Mouse (Mus musculus): ENCODE results near the gene Tars. TPM values are rescaled to one million over a fixed set of nuclear protein-coding genes. Genes with fewer than 3 reads are reported as not detected.

Gene Tars
- polyA plus RNA-seq, 1 experiment from 2014 or later: 57.0 TPM

DNA sequence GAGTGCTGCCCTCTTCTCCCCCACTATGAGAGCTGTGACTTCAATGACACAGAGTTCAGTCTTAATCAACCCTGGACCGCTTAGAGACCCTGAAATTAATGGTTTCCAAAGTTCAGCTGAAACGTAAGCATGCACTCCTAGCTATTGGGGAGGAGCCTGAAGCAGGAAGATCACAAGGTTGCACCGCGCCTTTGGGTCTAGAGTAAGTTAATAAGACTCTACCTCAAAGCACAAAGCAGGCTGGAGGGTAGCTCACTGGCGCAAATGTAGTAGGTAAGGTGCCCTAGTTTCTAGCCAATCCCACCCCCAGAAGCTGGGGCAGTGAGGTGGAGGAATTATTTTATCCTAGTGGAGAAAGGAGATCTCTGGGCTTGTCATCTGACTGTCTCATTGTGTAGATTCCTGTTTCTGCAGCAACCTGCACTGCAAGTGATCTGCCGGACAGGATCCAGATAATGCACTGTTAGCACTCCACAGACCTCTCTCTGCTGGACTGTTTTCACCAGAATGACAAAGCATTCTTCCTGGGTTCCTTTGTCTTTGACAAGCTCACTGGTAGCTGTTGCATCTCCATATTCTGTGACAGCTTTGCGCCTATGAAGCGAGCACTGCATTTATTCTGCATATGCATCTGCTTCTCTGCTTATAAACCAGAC, 19.9 kb downstream of the Tars start:
- Histone ChIP-seq H3K4me2 (ENCODE audit: low read depth, low read length) (no peak overlapping the region), H3K27ac (replicated peaks; ENCODE audit: low read depth, low read length) (no peak overlapping the region), H3K9ac (ENCODE audit: low read depth, low read length) (no peak overlapping the region), H3K36me3 (ENCODE audit: control insufficient read depth, insufficient read depth, low read length) (peaks cover 24% of the 10 kb centered on the region), H3K9me3 (ENCODE audit: control insufficient read depth, low read length) (no peaks in the 10 kb centered on the region), H3K4me1 (ENCODE audit: control insufficient read depth, insufficient read depth, low read length) (no peaks in the 10 kb centered on the region), H3K27me3 (replicated peaks; ENCODE audit: control insufficient read depth, insufficient read depth, low read length) (no peaks in the 10 kb centered on the region), H3K4me3 (ENCODE audit: low read depth, low read length) (no peak overlapping the region)
- DNase-seq (ENCODE audit: low spot score) (no peak), ATAC-seq (ENCODE audit: low read depth) (no peak)
- 82% methylated on average over 8 of the region's 8 CpGs for WGBS

DNA sequence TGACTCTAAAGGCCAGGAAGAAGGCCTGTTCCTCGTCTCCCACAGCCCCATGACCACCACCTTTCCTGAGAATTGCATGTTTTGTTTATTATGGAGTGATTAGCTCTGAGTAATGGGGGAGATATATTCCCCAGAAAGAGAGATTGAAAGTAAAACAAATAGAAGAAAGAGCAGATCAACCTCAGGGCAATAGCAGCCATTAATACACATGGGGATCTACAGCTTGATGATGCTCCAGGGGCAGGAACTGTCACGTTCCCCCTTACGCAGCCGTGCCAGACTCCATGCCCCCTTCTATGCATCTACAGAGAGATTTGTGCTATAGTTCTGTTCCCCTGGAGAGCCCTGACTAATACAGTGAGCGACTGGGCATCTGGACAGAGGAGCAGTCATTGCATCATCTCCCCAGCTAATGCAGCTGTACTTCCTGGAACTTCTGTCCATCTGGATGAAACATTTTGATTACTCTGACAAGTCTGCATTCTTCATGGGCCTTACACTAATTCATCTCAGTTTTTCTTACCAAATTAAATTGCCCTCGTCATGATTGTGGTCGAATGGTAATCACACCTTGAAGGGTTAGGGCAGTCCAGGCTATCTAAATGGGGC, 28.9 kb downstream of the Tars start:
- Histone ChIP-seq H3K4me2 (ENCODE audit: low read depth, low read length) (no peak overlapping the region), H3K4me3 (ENCODE audit: low read depth, low read length) (no peak overlapping the region), H3K9me3 (ENCODE audit: control insufficient read depth, low read length) (no peaks in the 10 kb centered on the region), H3K27ac (replicated peaks; ENCODE audit: low read depth, low read length) (no peak overlapping the region), H3K9ac (ENCODE audit: low read depth, low read length) (no peak overlapping the region), H3K4me1 (ENCODE audit: control insufficient read depth, insufficient read depth, low read length) (no peaks in the 10 kb centered on the region), H3K36me3 (ENCODE audit: control insufficient read depth, insufficient read depth, low read length) (no peaks in the 10 kb centered on the region), H3K27me3 (replicated peaks; ENCODE audit: control insufficient read depth, insufficient read depth, low read length) (no peaks in the 10 kb centered on the region)
- WGBS: 81% methylated on average over 7 of the region's 7 CpGs
- no peak for DNase-seq (ENCODE audit: low spot score)
- no peak for ATAC-seq (ENCODE audit: low read depth)

- Histone ChIP-seq H3K4me2 (ENCODE audit: low read depth, low read length) (no peak overlapping the region), H3K9me3 (ENCODE audit: control insufficient read depth, low read length) (no peaks in the 10 kb centered on the region), H3K9ac (ENCODE audit: low read depth, low read length) (no peak overlapping the region), H3K27me3 (replicated peaks; ENCODE audit: control insufficient read depth, insufficient read depth, low read length) (no peaks in the 10 kb centered on the region), H3K4me3 (ENCODE audit: low read depth, low read length) (no peak overlapping the region), H3K27ac (replicated peaks; ENCODE audit: low read depth, low read length) (no peak overlapping the region), H3K4me1 (ENCODE audit: control insufficient read depth, insufficient read depth, low read length) (no peaks in the 10 kb centered on the region), H3K36me3 (ENCODE audit: control insufficient read depth, insufficient read depth, low read length) (no peaks in the 10 kb centered on the region)
- 74% methylated on average over 3 of the region's 3 CpGs for WGBS
- ATAC-seq (ENCODE audit: low read depth) (no peak), DNase-seq (ENCODE audit: low spot score) (no peak)
Measured at GRCm38 (mm10) chr15:11369572-11369971, 29.9 kb downstream of the Tars start.

GRCm38 (mm10) chr15:11364795-11365194, 34.7 kb downstream of the Tars start:
- H3K4me3 ChIP-seq (ENCODE audit: low read depth, low read length): no peak overlapping the region
- WGBS: 93% methylated on average over 1 of the region's 1 CpGs
- no peak overlapping the region for H3K4me2 ChIP-seq (ENCODE audit: low read depth, low read length)
- no peak for ATAC-seq (ENCODE audit: low read depth)
- H3K27ac ChIP-seq (replicated peaks; ENCODE audit: low read depth, low read length): no peak overlapping the region
- DNase-seq (ENCODE audit: low spot score): peak; percentile 40
- H3K9me3 ChIP-seq (ENCODE audit: control insufficient read depth, low read length): no peaks in the 10 kb centered on the region
- H3K27me3 ChIP-seq (replicated peaks; ENCODE audit: control insufficient read depth, insufficient read depth, low read length): no peaks in the 10 kb centered on the region
- no peak overlapping the region for H3K9ac ChIP-seq (ENCODE audit: low read depth, low read length)
- H3K4me1 ChIP-seq (ENCODE audit: control insufficient read depth, insufficient read depth, low read length): no peaks in the 10 kb centered on the region
- no peaks in the 10 kb centered on the region for H3K36me3 ChIP-seq (ENCODE audit: control insufficient read depth, insufficient read depth, low read length)

GRCm38 (mm10) chr15:11364112-11364511, 35.4 kb downstream of the Tars start:
- Histone ChIP-seq H3K27me3 (replicated peaks; ENCODE audit: control insufficient read depth, insufficient read depth, low read length) (no peaks in the 10 kb centered on the region), H3K36me3 (ENCODE audit: control insufficient read depth, insufficient read depth, low read length) (no peaks in the 10 kb centered on the region), H3K4me1 (ENCODE audit: control insufficient read depth, insufficient read depth, low read length) (no peaks in the 10 kb centered on the region), H3K4me3 (ENCODE audit: low read depth, low read length) (no peak overlapping the region), H3K9ac (ENCODE audit: low read depth, low read length) (no peak overlapping the region), H3K9me3 (ENCODE audit: control insufficient read depth, low read length) (no peaks in the 10 kb centered on the region), H3K4me2 (ENCODE audit: low read depth, low read length) (no peak overlapping the region), H3K27ac (replicated peaks; ENCODE audit: low read depth, low read length) (no peak overlapping the region)
- DNase-seq (ENCODE audit: low spot score): no peak
- no peak for ATAC-seq (ENCODE audit: low read depth)
- WGBS: 39% methylated on average over 2 of the region's 2 CpGs

DNA sequence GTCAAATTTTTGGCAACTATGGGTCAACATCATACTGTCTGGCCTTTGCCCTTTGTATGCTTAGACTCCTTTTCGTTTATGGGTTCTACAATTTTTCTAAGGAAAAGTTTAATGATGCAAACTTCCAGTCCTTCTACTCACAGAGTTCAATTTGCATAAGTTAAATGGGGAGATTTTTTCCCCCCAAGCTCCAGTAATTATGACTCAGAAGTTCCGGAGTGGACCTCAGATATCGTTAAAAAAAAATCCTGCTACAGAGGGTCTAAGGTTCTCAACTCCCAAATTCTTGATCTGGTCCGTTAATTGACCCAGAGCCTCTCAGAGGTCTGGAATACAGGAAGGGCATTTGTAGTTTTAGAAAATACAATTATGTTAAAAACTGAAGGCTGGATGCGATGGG, 37.6 kb downstream of the Tars start:
- Histone ChIP-seq H3K27me3 (replicated peaks; ENCODE audit: control insufficient read depth, insufficient read depth, low read length) (no peaks in the 10 kb centered on the region), H3K9me3 (ENCODE audit: control insufficient read depth, low read length) (no peaks in the 10 kb centered on the region), H3K36me3 (ENCODE audit: control insufficient read depth, insufficient read depth, low read length) (no peaks in the 10 kb centered on the region), H3K27ac (replicated peaks; ENCODE audit: low read depth, low read length) (no peak overlapping the region), H3K4me3 (ENCODE audit: low read depth, low read length) (no peak overlapping the region), H3K4me1 (ENCODE audit: control insufficient read depth, insufficient read depth, low read length) (no peaks in the 10 kb centered on the region), H3K9ac (ENCODE audit: low read depth, low read length) (no peak overlapping the region), H3K4me2 (ENCODE audit: low read depth, low read length) (no peak overlapping the region)
- ATAC-seq (ENCODE audit: low read depth) (no peak), DNase-seq (ENCODE audit: low spot score) (no peak)
- WGBS: 81% methylated on average over 5 of the region's 5 CpGs

GRCm38 (mm10) chr15:11360888-11361287, 38.6 kb downstream of the Tars start:
- Histone ChIP-seq H3K4me2 (ENCODE audit: low read depth, low read length) (no peak overlapping the region), H3K27me3 (replicated peaks; ENCODE audit: control insufficient read depth, insufficient read depth, low read length) (no peaks in the 10 kb centered on the region), H3K36me3 (ENCODE audit: control insufficient read depth, insufficient read depth, low read length) (no peaks in the 10 kb centered on the region), H3K4me1 (ENCODE audit: control insufficient read depth, insufficient read depth, low read length) (no peaks in the 10 kb centered on the region), H3K27ac (replicated peaks; ENCODE audit: low read depth, low read length) (no peak overlapping the region), H3K4me3 (ENCODE audit: low read depth, low read length) (no peak overlapping the region), H3K9me3 (ENCODE audit: control insufficient read depth, low read length) (no peaks in the 10 kb centered on the region), H3K9ac (ENCODE audit: low read depth, low read length) (no peak overlapping the region)
- no peak for DNase-seq (ENCODE audit: low spot score)
- WGBS: 77% methylated on average over 1 of the region's 1 CpGs
- no peak for ATAC-seq (ENCODE audit: low read depth)

DNA sequence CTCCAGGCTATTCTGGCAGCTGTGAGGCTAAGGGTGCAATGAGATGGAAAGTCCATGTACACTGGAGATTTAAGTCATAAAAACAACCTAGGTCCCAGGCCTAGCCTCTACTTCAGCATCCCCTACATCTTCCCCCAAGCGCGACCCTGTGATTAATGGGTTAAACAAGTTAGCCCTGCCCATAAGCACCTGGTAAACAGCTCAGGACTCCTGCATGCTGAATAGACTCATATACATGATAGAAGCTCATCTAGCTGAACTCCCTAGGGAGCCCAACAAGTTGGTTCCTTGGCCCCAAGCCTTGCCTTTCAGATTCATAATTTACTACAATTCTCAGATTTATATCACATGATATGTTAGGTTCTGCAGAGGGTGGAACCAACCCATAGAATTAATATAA, 42.0 kb downstream of the Tars start:
- H3K4me3 ChIP-seq (ENCODE audit: low read depth, low read length): no peak overlapping the region
- H3K9me3 ChIP-seq (ENCODE audit: control insufficient read depth, low read length): no peaks in the 10 kb centered on the region
- H3K4me1 ChIP-seq (ENCODE audit: control insufficient read depth, insufficient read depth, low read length): no peaks in the 10 kb centered on the region
- H3K36me3 ChIP-seq (ENCODE audit: control insufficient read depth, insufficient read depth, low read length): no peaks in the 10 kb centered on the region
- no peak for ATAC-seq (ENCODE audit: low read depth)
- WGBS: 93% methylated on average over 2 of the region's 2 CpGs
- H3K9ac ChIP-seq (ENCODE audit: low read depth, low read length): no peak overlapping the region
- DNase-seq (ENCODE audit: low spot score): no peak
- H3K27ac ChIP-seq (replicated peaks; ENCODE audit: low read depth, low read length): no peak overlapping the region
- no peak overlapping the region for H3K4me2 ChIP-seq (ENCODE audit: low read depth, low read length)
- H3K27me3 ChIP-seq (replicated peaks; ENCODE audit: control insufficient read depth, insufficient read depth, low read length): no peaks in the 10 kb centered on the region

GRCm38 (mm10) chr15:11355865-11356264, 43.6 kb downstream of the Tars start:
- ATAC-seq (ENCODE audit: low read depth) (no peak; the same call in 1 of the 2 replicates), DNase-seq (ENCODE audit: low spot score) (peak; percentile 76)
- H3K27ac ChIP-seq (replicated peaks; ENCODE audit: low read depth, low read length): no peak overlapping the region

More at GRCm38 (mm10) chr15:11355865-11356264, 43.6 kb downstream of the Tars start:
- 34% methylated on average over 3 of the region's 3 CpGs for WGBS
- Histone ChIP-seq H3K4me1 (ENCODE audit: control insufficient read depth, insufficient read depth, low read length) (no peaks in the 10 kb centered on the region), H3K36me3 (ENCODE audit: control insufficient read depth, insufficient read depth, low read length) (no peaks in the 10 kb centered on the region), H3K4me2 (ENCODE audit: low read depth, low read length) (no peak overlapping the region), H3K9ac (ENCODE audit: low read depth, low read length) (no peak overlapping the region), H3K27me3 (replicated peaks; ENCODE audit: control insufficient read depth, insufficient read depth, low read length) (no peaks in the 10 kb centered on the region), H3K4me3 (ENCODE audit: low read depth, low read length) (no peak overlapping the region), H3K9me3 (ENCODE audit: control insufficient read depth, low read length) (no peaks in the 10 kb centered on the region)
